Mouse (Mus musculus): ENCODE measurements around the gene B3galt5.
"Not testable (repeated sequence)": the region's sequence is repeated elsewhere in the genome, so short reads cannot be mapped to it uniquely, and the experiment has no call there.

Gene B3galt5

DNA sequence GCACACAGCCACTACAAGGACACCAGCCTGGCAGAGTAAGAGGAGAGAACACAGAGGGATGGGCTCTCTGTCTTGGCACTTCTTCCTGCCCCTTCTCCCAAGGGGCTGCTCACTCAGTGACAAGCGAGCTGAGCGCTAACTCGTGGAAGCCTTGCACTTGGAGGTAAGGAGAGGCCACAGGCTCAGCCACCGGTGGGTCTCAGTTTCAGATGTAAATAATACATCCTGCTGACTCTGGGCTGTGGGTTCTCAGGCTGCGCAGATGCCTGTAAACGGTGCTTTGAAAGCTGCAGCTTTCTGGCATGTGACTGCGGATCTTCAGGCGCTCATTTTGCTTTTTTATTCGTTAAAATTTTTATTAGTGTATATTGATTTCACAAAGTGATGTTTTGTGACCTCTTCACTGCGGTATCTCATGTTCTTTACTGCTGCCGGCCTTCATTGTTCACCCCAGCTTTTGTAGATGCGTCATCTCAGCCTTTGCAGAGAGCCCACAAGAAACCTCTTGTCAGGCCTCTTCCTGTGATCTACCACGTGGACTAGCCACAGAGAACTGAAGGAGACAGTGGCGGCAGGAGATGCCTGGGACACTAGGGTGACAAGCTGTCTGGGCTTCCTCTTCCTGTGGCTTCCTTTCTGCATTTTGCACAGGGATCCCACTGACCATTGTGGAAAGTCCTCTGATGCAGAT, 37.5 kb downstream of the B3galt5 start:
- DNase-seq: no peak

DNA sequence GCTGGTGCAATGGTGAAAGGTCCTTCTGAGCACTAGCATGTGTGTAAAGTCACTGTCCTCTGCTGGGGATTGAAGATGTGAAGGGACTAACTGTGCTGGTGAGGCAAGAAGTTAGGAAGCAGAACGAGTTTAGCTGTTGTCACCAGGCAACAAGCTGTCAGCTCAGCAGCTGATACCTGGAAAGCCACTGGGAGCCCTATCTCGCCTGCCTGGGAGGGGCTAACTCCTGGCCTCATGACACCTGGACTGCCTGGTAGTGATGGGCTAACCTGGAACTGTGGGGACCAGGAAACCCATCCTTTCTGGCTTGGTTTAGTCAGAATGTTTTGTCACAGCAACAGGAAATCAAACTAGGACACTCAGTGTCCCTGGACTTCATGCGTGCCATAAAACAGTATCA, 41.0 kb downstream of the B3galt5 start:
- no peak for DNase-seq

DNA sequence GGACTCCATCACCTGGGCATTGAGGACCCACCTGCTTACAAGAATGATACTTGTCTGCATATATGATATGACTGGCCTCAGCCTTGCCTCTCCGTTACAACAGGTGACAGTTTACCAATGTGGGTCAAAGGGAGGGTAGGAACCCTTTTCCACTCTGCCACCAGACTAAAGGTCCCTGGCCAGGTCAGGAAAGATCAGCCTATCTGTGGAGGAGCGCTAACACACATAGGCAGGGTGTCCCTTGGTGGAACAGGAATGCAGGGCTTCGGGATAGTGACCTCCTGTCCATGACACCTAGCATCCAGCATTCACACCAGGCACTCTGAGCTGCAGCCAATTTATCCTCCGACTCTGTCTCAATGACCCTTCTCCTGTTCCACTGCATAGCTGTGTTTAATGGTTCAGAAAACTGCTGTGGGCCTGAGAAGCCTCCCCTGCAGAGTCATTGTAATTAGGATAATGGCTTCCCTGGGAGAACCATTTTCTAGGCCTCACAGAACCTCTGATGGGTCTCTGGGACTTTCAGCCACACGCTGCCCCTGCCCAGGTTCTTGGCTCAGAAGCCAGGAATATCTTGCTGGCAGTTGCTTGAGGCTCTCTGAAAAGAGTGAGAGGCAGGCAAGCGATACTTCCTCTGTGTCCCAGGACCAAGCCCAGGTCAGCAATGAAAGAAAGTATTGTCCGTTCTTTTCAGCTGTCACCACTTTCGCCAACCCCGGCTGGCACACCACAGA, 43.1 kb downstream of the B3galt5 start:
- no peak for DNase-seq

DNA sequence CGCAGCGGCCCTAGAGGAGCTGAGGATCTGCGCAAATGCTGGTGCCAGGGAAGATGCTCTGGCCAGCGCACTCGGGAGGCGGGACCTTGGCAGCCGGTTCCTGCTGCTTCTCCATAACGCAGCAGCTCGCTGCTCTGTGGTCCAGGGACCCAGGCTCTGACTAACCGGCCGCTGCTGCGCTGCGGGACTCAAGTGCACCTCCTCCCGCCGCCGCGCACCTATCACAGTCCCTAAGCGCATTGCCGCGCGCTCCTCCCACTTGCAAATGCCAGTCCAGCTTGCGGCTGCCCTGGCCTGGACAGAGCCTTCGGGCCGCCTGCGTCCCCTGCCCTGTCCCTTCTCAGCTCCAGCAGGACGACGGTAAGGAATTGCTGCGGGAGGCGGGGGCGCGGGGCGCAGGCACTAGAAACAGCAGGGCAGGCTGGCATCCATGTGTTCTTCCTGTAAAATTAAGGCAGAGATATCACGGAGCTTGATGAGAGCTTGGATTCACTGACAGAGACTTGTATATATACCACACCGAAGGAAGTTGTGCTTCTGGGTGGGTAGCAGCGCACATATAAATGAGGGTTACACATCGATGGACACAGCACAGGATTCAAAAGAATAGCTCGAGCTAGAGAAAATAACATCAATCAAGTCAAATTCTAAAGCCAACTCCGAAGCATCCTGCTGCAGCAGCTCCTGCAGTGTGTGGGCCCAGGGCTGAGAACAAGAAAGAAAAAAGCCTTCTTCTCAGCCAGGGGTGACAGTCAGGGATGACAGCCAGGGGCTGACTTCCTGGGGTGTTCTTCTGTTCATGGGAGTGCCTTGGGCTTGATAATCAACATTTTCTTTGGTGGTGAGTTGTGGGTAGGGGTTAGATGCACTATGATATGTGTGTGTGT, 45.4 kb downstream of the B3galt5 start:
- peak; percentile 59 for DNase-seq

DNA sequence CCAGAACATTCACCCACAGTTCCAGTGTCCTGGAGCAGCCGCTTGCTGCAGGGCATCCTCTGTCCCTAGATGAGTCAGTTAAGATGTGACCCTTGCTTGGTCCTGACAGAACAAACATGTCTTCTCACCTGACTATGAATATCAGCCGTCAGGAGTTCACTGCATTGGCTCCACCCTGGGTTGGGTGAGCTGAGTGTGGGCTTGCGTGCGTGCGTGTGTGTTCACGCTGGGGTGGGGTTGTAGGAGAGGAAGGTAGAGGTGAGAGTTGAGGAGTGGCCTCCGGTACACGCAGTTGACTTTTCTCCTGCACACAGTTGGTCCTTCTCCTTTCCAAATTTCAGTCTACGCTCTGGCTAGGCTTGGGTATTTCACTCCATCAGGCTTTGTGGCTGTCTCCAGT, 47.0 kb downstream of the B3galt5 start:
- no peak for DNase-seq

DNA sequence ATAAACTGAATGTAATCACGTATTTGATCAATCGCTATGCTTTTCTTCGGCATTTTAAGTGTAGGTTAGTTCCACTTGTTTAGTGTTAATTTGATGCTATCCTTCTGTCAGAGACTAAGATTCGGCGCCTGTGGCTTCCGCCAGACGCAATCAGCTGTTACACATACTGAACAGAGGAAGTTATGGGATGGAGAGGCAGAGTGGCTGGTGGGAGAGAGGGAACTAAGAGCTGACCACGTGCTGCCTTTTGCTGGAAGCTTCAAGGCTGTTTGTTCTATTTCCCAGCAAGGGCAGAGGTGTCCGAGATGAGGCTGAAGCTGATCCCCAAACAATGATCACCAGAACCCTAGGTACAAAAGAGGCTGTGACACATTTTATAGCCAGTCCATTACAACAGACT, 56.3 kb downstream of the B3galt5 start:
- DNase-seq: no peak

DNA sequence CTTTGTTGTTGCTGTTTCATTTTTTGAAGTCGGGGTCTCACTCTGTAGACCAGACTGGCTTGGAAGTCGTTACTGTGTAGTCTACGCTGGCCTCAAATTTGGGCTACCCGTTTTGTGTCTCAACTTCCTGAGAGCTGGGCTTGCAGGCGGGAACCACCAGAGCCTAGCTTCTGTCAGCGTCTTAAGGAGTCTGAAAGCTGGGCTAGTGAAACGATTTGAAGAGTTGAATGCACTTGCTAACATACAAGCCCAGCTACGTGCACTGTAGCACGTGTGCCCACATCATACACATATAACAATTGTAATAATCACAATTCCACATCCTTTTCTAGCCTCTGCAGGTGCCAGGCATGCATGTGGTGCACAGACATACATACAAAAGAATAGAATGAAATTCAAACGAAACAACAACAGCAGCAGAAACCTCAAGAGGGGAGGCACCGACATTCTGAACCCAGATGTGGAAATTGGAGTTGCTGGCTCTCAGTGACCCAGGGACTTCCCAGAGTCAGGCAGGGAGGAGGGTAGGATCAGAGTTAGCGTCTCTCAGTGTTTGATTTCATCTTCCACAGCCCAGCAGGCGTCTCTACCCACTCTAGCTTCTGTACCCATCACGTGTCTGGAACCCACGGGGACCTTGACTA, 57.1 kb downstream of the B3galt5 start:
- no peak for DNase-seq

DNA sequence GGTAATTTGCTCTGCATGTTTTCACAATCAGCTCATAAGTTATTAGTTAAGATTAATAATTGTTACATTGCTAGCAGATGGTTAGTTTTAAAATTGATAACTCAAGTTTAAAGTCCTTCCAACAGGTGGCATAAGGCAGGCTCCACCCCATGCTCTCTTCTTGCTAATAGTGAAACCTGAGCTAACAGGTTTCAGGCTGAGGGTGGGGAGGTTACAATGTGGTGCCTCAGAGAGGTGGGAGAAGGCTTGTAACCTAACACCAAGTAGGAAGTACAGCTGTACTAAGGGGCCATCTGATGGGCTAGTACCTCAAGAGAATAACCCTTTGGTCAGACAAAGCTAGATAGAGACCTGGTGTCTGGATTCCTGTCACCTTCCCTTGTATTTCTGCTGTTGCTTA, 62.5 kb downstream of the B3galt5 start:
- DNase-seq: no peak

DNA sequence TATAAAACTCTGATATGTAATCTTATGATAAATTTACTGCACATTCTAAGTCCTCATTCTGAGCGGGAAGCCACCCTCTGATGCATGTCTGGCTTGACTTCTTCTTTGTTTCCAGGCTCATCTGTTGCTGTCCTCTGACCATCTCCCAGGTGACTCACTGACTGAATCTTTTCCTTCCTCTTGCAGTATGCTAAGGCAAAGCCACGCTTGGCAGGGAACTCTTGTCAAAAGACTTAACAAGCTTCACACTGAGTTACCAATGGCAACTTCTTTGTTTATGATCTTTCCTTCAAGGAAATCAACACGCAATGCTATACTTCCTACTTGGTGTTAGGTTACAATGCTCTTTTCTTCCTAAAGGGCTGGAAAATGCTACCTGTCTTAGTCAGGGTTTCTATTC, 63.0 kb downstream of the B3galt5 start:
- DNase-seq: no peak

DNA sequence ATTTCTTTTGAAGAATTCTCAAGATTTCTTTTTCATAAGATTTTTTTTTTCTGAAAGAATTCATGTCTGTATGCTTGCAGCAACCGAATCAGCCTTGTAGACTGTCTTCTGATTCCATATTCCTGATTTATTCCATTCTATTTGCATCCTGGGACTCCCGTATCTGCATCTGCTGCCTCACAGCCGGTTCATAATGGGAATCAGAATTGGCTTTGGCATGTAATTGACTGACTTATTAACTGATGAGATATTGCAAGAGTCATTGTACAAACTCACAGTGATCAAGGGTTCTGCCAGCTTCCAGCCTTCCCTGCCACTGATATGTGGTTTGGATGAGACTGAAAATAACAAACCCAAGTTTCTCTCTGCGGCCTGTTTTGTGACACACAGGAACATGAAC, 67.8 kb downstream of the B3galt5 start:
- DNase-seq: no peak

DNA sequence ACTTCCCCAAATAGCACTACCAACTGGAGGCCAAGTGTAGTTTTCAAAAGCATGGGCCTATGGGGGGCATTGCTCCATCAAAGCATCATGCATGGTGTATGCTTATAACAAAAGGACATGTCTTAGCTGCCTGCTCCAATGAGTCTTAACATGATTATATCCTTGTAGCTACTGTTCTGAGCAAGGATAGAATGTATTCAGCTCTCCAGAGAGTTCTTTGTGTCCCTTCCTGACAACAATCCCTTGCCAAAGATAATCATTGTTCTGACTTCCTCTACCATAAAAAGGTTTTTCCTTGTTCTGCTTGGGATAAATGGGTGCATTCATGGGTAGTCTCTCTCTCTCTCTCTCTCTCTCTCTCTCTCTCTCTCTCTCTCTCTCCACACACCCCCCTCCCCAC, 68.8 kb downstream of the B3galt5 start:
- DNase-seq: no peak

DNA sequence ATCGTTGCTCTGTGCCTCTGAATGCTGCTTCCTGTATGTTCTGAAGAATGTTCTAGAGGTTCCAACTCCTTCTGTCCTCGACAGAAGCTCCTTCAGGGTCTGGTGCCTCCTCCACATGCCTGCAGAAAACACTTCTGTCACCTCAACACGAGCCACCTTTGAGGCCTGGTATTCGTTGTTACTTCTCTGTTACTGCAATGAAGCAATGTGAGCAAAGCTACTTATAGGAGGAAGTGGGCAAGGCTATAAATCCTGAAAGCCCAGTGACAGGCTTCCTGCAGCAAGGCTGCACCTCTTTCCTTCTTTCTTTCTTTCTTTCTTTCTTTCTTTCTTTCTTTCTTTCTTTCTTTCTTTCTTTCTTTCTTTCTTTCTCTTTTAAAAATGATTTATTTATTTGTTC, 71.3 kb downstream of the B3galt5 start:
- DNase-seq: no peak

DNA sequence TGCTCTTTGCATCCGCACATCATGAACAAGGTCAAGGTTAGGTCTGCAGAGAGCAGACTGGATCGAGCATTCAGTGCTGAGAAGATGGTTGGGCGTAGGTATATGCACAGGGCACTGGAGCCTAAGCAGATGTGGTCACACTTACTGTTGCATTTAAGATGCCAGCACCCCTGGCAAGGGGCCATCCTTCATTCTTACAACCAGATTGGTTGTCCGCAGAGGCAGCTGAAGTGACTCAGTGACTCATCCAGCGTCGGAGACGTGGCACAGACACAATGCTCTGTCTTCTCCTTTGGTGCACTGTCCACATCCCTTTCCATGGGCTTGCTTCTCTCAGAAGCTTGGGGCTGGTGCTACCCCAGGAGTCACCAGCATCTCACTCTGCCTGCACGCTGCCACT, 82.2 kb downstream of the B3galt5 start:
- DNase-seq: no peak

DNA sequence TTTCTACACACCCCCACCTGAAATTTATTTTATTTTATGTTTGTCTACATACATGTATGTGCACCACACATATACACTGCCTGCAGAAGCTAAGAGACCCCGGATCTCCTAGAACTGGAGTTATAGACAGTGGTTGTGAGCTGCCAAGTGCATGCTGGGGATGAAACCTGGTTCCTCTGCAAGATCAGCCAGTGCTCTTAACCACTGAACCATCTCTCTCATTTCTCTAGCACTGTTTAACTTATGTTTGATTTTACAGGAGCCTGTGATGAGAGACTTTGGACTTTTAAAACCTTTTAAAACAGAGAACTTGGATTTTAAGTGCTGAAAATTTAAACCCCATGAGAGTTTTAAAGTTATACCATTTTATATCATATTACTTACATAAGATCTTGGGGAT, 87.1 kb downstream of the B3galt5 start:
- DNase-seq: no peak

DNA sequence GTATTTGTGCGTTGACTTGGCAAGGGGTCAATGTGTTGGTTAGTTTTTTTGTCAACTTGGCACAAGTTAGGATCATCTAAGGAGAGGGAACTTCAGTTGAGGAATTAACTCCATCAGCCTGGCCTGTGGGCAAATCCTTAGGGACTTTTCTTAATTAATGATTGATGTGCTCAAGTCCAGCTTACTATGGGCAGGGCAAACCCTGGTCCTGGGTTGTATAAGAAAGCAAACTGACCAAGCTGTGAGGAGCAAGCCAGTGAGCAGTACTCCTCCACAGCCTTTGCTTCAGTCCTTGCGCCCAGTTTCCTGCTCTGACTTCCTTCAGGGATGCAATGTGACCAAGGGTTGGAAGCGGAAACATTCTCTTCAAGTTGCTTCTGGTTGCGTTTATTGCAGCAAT, 87.6 kb downstream of the B3galt5 start:
- no peak for DNase-seq

DNA sequence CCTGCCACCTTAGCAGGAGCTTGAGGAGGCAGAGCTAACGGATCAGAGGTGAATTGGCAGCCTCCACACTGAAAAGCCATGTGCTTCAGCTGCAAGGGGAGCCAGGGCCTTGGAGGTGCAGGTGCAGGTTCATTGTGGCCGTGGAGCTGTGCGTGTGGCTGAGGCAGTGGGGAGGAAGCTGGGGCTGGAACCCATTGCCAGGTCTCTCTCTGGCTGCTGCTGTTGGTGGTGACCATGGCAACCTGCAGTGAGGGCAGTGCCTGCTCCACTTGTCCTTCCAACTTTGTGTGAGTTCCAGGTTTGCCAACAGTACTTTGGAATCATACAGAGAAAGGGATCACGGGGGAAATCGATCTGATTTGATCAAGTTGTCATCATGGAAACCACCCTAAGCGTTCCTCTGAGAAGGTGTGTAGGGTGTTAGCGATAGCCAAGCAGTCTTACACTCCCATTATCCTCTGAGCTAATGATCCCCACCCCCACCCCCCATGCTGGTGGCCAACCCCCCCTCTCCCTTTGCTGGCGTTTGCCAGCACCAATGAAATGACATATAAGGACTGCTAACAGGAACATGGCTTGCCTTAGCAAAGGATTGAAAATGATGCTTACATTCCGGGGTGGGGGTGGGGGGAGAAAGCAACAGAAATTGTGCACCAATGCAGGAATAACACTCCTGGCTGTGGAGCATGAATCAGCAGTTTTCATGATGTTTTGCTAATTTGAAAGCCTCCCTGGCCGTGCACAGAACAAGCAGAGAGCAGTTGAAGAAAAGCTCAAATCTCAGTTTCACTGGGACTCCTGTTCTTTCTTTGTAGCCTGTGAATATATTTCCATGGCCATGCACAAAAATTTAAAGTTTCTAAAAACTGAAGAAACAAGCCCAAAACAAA, 90.8 kb downstream of the B3galt5 start:
- no peak for DNase-seq

DNA sequence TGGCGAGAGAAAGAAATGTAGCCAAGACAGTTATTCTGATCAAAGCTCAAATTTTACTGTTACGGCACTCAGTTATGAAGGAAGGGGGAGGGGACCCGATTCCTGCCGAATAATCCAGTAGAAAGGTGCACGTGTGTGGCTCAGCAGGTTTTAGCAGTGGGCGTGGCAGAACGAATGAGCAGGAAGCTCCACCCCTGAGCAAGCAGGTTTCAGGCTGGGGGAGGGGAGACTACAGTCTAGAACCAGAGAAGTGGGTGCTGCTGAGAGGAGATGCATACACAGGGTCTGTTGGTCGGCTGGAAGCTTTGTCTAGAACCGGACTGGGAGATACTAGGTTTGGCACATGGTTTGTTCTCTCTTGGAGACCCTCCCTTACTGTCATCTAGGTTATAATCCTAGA, 91.7 kb downstream of the B3galt5 start:
- not testable (repeated sequence) for DNase-seq

DNA sequence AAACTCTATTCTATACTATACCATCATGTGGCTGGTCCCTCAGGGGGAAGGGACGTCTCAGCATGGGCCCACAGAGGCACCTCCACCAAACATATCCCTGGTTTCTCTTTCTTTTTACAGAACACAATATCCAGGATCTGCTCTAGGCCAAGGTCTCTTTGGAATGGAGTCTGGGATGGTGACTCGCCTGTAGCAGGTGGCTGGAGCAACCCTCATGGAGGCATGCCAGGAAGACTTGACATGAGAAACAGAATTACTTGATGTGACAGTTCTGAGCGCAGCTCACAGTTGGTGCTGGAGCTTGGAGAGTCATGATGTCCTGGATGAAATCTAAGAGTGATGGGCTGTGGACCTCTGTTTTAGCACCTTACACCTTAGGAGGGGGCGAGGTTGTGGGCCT, 104.0 kb downstream of the B3galt5 start:
- peak; percentile 43 for DNase-seq

DNA sequence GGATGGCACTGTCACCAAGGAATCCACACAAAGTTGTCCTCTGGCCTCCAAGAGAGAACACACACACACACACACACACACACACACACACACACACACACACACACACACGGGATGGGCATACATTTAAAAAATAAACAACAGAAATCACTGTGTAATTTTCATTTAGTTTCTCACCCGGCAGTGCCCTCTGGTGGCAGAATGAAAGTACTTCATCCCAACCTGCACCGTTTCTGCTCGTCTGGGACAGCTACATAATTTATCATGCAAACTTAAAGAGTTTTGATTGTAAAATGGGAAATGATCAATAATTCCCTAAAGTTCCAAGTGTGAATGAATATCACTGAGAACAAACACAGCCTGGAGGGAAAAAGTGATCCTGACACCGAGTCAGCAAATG, 105.7 kb downstream of the B3galt5 start:
- DNase-seq: peak; percentile 41

DNA sequence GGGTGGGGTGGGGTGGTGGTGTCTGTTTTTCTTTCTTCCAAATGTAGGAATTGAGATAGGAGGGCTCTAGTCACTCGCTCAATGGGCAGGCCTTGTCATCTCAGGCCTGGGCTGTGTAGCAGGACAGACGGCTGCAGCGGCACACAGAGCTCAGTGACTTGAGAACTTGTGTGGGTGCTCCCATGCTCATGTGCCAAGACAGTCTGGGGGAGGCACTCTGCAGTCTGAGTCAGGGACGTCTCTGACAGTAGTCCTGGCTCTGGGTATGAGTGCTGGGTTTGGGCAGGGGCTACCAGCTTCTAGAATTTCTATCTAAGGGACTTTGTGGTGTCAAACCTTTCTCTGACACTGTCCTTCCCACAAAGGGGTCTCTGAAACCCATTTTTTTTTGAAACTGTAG, 106.3 kb downstream of the B3galt5 start:
- no peak for DNase-seq

DNA sequence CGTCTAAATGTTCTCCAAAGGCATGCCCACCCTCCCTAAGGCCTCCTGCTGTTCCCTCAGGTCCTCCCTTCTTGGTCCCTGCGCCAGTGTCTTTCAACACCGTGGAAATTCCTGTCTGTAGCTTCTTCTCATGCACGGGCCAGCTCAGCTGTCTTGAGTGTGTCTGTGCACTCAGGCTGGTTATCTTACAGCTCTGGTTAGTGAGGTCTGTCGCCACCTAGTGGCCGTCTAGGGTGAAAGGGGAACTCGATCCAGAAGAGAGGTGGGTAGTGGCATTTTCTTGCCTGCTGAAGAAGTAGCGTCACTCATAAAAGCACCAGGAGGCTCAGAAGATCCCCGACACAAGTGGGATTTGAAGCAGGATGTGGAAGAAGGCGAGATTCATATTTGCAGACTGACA, 109.5 kb downstream of the B3galt5 start:
- DNase-seq: peak; percentile 59

DNA sequence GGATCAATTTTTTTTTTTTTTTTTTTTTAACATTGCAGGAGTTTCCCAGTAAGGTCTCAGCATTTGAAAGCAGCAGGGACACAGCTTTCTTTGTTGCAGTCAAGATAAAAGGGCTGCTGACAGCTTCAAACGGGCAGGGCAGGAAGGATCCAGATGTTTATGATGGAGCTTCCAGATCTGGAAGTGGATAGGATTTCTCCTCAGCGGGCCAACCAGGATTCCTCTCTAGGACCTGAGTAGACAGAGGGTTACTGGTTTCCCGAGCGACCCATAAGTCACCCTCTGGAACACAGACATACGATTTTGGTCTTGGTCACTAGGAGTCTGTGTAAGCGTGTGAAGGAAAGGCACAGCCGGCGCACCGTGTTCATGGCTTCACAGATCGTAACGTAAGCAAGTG, 112.5 kb downstream of the B3galt5 start:
- DNase-seq: no peak
